Mouse (Mus musculus): ENCODE data around the gene Inpp4b. TPM values are rescaled to one million over a fixed set of nuclear protein-coding genes. Genes with fewer than 3 reads are reported as not detected.
"Not testable (repeated sequence)": the region's sequence is repeated elsewhere in the genome, so short reads cannot be mapped to it uniquely, and the experiment has no call there.

Inpp4b gene
- total RNA-seq, 4 experiments from 2014 or later = 5.6 to 11.1 (median 9.3) TPM

DNA sequence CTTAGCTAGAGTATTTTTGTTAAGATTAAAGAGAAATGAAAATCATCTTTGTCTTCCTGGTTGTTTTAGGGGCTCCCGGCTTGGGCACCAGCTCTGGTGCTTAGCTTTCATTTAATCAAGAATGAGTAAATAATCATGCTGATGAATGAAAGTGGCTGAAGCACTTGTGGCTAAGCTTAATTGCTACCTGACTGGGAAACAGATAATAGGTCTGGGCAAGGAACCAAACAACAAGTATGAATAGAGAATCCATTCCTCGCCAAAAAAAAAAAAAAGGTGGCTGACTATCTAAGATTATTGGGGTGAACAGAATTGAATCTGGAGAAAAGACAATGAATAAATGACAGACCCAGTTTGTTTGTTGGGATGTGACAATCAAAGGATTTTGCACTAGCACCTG lies 663.1 kb downstream of the Inpp4b start:
- no peak for DNase-seq

DNA sequence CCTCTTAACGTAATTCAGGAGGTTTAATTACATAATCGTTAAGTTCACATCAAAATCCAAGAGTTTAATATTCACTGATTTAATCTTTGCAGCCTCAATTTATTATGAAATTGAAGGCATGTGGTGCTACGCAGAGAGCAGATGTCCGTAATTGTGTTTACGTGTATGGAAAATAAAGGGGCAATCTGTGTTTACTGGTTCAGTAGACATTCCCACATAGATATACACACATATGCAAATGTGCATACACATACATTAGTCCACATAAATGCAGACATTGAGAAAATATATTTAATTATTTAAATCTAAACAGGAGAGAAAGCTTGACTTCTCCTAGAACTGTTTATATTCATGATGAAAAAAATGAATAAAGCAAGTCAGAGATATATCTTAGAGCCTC lies 675.4 kb downstream of the Inpp4b start:
- no peak for DNase-seq

DNA sequence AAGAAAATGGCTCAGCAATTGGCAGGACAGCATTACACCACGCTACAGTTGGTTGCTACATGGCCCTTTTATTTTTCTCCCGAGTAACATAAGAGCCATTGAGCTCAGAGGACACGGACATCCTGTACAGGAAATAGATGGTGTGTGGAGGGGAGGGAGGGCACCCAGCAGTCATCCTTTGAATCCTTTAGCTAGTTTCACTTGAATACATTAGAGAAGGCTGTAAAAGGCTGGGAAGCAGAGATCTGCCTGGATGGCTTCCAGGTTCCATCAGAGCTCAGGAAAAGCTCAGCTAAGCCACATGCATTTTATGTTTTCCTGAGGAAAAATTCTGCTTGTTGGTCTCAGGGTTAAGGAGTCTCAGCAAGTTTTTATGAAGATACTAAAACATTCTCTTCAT lies 685.0 kb downstream of the Inpp4b start:
- DNase-seq = peak; percentile 13

- no peak for DNase-seq
These were observed 686.5 kb downstream of the Inpp4b start for GRCm38 (mm10) chr8:82028896-82029295.

DNA sequence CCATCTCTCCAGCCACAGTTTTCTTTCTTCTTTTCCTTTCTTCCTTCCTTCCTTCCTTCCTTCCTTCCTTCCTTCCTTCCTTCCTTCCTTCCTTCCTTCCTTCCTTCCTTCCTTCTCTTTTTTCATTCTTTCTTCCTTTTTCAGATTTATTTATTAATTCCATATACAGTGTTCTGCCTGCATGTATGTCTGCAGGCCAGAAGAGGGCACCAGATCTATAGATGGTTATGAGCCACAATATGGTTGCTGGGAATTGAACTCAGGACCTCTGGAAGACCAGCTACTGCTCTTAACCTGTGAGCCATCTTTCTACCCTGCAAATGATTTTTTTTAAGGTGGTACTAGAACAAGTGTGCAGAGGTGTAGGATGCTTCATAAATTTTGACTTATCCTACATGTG lies 689.7 kb downstream of the Inpp4b start:
- DNase-seq = not testable (repeated sequence)

DNA sequence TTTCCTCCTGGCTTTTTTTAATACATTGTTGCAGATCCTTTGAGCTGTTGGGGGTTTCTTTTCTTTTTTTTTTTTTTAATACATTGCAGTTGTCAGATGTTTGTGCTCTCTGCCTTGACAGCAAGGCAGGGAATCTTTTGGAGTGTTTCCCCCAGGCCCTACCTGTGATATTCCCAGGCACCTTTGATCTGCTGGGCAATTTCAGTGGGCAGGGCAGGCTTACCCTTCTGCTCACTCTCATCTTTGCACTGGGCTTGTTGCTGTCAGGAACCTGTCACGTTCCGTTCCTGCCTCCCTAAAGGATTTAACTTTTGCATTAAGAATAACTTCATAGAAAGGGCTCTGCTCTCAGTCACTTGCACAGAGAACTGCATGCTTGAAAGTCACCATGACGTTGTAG lies 711.7 kb downstream of the Inpp4b start:
- DNase-seq = no peak

GRCm38 (mm10) chr8:82067619-82068018 lies 725.3 kb downstream of the Inpp4b start:
- DNase-seq = no peak

DNA sequence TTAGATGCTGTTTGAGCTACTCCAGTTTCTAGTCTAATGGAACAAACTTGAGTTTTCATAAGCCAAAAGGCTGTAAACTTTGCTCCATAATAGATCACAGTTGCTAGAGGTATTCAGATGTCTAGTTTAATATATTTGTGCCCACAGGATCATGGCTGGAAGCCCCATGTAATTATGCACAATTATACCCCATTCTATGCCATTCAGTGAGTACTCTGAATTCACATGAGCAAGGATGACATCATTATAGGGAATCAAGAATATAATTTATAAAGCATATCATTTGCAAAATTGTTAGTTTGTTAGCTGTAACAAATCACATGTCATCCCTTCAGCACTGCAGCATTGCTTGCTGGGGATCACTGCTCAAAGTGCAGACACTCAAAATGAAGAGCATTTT lies 736.9 kb downstream of the Inpp4b start:
- no peak for DNase-seq

DNA sequence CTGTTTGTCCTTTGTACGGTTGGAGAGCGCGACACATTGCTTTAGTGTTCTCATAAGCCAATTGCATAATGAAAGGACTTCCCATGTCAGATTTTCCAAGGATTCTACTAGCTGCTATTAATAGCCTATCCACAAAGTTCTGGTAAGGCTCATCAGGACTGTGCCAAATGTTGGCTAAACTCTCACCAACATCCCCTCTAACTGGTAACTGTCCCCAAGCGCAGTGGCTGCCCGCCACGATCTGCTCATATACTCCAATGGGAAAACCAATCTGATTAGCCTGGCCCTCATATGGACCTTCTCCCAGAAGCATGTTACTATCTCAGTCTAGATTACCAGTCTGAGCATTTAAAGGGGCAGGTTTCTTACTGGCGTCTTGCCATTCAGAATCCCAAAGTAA lies 744.3 kb downstream of the Inpp4b start:
- not testable (repeated sequence) for DNase-seq

GRCm38 (mm10) chr8:82090901-82091300 lies 748.5 kb downstream of the Inpp4b start:
- DNase-seq = no peak

GRCm38 (mm10) chr8:82093274-82093673 lies 750.9 kb downstream of the Inpp4b start:
- no peak for DNase-seq

DNA sequence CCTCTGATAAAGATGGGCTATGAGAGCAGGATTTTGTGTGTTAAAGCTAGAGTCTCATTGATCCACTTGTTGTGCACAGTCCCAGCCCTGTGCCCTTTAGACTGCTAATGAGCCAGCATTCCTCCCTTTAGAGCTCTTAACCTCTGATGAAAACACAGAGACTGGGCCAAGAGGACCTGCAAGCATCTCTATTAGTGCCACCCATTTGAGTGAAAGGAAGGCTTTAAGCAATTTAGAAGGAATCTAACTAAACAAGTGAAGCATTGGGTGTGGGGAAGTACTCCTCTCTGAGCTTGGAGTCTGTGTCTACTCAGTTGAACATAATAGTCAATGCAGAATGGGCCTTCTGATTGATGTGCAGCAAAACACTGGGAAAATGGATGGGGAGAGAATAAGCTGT lies 762.2 kb downstream of the Inpp4b start:
- no peak for DNase-seq

DNA sequence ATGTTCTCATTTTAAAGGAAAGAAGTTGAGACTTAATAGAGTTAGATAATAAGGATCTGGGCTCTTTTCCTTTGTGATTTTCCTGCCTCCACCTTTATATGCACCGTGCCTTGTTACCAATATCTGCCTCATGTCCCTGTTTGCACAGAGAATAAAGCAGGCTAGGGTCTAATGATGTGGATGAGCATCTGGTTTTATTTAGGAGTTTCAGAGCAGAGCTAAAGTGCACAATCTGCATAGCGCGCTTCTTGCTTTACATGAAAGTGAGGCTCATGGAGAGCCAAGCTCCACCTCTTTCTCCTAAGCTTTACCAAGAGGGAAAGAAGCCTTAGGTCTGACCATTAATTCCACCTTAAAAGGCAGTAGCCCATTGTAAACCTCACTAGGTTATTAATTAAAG lies 763.8 kb downstream of the Inpp4b start:
- no peak for DNase-seq

- no peak for DNase-seq
These were observed 807.9 kb downstream of the Inpp4b start for GRCm38 (mm10) chr8:82150272-82150671.

DNA sequence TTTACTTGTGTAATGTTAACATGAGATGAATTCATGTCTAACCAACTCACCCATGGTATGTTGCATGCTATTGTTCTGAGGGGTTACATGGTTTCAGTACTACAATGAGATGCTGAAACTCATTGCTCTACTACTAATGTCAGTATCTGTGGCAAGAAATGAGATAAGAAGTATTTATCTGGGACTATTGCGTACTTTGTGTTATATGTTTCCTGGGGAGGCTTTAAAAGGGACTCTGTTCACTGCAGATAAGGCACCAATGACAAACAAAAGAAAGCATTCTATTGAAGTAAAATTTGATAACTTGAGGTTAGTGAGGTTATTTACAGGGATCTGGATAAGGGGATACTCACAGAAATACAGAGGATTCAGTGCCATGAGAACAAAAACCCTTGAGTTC lies 815.6 kb downstream of the Inpp4b start:
- DNase-seq = no peak

Measured in adrenal gland, adult 8-10 months (tissue).